Mouse (Mus musculus) CD4-positive, CD25-positive, alpha-beta regulatory T cell, adult 2 months (primary cell): ENCODE measurements around the gene Pik3r5.

ENCODE experiments used
- DNase-seq: peaks from one replicate; pipeline ENCODE4 v3.0.0-alpha.2; 2012; ENCODE audit warnings: low read depth, low spot score

The Pik3r5 gene

DNA sequence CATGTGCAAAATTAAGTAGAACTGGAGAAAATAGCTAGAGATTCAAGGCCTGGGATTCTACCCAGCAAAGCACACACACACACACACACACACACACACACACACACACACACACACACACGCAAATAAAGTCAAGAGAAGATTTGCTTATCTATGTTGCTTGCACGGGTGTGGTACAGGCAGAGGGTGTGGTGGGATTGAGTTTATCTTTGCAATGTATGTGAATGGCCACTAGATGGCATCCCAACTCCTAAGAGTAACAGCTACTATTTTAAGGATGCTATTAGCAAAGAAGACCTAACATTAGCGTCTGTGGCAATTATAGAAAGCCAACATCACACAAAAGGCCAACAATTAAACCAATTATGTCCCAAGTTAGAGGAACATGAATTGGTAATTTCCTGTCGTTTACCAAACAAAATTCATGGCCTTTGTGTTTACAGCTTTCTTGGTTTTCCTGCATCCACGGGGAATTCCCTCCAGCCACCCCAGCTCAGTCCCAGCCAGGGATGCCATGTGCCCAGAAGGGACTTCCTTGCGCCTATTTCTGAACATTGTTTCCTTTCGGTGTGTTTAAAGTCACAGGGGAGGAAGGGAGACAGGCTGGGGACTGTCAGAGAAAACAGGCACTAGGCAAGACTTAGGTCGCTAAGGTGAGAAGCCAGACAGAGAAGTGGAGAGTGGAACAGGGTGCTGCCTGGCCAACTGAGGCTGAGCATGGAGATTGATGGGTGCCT lies 53.5 kb downstream of the Pik3r5 start:
- DNase-seq, result peak; percentile 78

DNA sequence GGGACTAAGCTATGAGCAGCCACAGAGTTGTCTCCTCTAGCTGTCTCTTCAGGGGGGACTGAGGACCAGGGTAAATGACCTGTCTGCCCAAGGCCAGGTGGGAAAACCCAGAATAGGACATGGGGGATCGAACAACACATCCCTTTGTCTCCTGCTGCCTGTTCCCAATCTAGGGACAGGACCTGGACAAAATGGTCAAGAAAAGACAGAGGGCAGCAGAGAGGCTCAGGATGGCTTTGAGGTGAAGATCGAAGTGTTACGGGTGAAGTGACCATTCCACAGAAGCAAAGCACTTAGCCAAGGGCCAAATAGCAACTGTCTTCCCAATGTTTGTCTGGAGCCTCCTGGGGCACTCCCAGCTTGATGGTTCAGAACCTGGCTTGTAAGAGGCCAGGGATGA lies 54.2 kb downstream of the Pik3r5 start:
- no peak for DNase-seq

- no peak for DNase-seq
Measured at GRCm38 (mm10) chr11:68487720-68488119, 55.8 kb downstream of the Pik3r5 start.

DNA sequence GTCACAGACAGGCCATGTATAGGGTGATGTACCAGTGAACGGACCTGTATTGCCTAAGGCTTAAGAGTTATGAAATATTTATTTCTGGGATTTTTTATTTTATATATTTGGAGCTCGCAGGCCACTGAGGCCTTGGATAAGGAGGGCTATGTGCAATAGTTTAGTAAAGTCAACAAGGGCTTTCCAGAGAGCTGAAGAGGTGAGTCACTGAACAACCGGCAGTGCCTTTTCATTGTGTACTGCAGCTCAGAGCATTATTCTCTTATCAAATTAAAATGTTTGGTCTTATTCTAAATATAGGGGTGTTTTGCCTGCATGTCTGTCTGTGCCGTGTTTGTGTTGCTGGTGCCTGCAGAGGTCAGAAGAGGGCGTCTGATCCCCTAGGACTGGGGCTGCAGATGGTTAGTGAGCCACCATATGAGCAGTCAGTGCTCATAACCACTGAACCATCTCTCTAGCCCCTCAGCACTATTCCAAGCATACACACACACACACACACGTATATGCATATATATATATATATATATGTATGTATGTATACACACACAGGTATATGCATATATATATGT lies 56.4 kb downstream of the Pik3r5 start:
- DNase-seq, result no peak

DNA sequence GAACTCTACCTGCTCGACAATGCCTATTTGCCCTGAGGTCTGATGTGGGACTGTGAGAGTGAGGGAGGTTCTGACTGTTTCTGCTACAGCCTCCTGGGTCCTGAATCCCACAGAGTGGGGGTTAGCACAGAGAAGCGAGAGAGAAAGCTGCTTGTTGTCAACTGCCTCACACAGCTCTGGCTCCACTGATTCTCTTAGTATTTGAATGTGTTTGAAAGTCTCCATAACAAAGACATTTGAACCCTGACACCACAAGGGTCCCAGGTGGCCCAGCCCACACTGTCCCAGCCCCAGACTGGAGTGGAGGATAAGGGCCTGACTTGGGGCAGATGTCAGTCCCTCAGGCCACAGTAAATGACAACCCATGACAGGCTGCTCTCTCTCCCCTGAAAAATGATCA lies 57.3 kb downstream of the Pik3r5 start:
- no peak for DNase-seq

GRCm38 (mm10) chr11:68492592-68492991 lies 60.7 kb downstream of the Pik3r5 start:
- DNase-seq, result no peak

DNA sequence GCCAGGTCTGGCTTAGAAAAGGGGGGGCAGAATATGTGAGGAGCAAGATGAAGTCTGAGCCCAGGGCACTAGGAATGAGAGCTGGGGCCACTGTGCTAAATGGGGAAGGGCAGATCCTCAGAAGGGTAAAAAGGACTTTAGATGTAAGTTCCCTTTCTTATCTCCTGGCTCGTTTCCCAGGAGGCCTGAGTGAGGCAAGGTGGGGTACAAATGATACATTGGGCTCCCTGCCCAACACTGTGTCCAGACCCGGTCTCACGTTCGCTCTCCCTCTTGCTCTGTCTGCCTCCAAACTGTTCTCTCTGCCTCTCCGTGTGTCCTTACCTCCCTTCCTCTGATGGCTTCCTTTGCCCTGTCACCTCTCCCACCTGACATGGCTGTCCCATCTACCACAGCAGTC lies 61.8 kb downstream of the Pik3r5 start:
- DNase-seq, result no peak

DNA sequence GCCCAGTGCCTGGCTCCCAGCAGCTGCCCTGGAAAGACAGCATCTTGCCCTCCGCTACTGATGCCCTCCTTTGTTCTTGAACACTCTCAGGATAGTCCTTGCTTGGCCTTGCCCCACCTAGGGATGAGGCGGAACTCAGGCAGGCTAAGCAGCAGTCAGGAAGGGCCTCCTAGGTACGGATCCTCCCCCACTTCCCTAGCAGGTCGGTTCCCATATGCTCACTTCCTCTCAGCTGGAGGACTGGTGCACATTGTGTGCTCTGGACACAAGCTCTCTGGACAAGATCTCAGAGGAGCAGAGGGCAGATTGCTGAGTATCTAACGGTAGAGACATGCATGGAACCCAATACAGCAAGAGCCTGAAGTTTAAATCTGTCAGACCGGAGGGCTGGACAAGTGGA lies 65.2 kb downstream of the Pik3r5 start:
- DNase-seq, result no peak

DNA sequence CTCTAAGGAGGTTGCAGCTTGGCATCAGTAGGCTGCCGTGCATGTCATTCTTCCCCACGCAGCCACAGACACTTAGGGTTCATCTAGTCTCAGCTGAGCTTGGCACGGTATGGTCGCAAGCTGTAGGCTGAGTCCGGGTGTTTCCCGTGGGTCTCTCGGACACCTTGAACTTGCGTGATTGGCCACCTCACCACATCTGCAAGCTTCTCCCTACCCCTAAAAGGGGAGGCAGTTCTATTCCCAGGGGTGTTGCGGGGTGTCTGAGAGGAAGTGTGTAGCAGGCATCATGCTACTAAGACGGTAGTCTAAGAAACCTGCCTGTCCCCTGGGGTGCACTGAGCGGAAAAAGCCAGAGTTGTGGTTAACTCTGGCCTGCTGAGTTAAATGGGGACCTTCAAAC lies 66.6 kb downstream of the Pik3r5 start:
- DNase-seq, result peak; percentile 37

- peak; percentile 38 for DNase-seq
Measured at GRCm38 (mm10) chr11:68498999-68499699, 67.2 kb downstream of the Pik3r5 start.

- DNase-seq, result no peak
Measured at GRCm38 (mm10) chr11:68500949-68501350, 69.0 kb downstream of the Pik3r5 start.

- DNase-seq, result no peak
Measured at GRCm38 (mm10) chr11:68502408-68502807, 70.5 kb downstream of the Pik3r5 start.

- no peak for DNase-seq
Measured at GRCm38 (mm10) chr11:68502902-68503629, 71.1 kb downstream of the Pik3r5 start, which contains the start of gene Pik3r6. TSS of gene Pik3r6 (plus strand) at chr11:68503019.

GRCm38 (mm10) chr11:68504913-68505312 lies 73.0 kb downstream of the Pik3r5 start:
- DNase-seq, result no peak

DNA sequence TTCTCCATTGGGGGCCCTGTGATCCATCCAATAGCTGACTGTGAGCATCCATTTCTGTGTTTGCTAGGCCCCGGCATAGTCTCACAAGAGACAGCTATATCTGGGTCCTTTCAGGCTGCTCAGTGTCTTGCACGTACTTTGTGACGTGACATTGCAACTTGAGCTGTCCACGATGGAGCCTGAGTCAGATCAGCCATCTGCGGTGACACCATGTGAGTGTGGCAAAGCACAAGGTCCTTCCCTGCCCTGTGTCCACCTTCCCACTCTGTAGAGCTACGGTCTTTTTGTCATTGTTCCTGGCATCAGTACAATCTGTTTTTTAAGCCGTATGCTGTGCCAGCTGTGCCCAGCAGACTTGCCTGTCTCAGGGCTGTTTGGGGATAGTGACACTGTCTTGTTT lies 75.3 kb downstream of the Pik3r5 start:
- no peak for DNase-seq

GRCm38 (mm10) chr11:68508619-68509018 lies 76.7 kb downstream of the Pik3r5 start:
- DNase-seq, result no peak

DNA sequence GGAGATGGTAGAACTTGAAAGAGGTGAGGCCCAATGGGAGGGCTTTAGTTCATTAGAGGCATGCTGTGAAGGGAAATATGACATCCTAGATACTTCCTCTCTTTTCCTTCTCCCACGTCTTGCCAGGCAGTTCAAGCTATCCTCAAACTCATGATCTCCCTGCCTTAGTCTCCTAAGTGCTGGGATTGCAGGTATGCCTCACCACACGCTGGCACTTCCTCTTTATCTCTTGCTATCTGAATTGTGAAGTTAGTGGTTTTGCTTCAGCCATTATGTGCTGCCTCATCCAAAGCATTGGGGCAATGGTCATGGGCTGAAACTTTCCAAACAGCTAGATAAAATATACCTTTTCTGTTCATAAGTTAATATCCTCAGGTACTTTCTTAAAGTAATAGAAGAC lies 77.3 kb downstream of the Pik3r5 start:
- DNase-seq, result no peak

- no peak for DNase-seq
Measured at GRCm38 (mm10) chr11:68513969-68514368, 82.0 kb downstream of the Pik3r5 start.

DNA sequence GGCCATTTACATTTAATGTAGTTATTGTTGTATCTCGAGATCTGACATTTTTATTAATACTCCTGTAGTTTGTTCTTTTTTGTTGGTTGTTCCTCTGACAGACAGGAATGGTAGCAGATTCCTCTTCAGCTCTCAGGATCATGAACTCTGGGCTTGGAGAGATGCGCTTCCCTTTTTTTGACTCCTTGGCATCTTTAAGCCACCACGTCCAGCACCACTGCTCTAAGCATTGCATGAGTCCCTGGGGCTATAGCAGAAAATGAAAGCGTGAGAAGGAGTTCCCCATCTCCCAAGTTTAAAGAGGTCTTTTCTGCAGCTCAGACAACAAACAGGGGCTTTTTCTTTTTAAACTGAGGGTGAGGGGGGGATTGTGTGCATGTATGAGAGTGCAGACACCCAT lies 87.4 kb downstream of the Pik3r5 start:
- DNase-seq, result no peak

DNA sequence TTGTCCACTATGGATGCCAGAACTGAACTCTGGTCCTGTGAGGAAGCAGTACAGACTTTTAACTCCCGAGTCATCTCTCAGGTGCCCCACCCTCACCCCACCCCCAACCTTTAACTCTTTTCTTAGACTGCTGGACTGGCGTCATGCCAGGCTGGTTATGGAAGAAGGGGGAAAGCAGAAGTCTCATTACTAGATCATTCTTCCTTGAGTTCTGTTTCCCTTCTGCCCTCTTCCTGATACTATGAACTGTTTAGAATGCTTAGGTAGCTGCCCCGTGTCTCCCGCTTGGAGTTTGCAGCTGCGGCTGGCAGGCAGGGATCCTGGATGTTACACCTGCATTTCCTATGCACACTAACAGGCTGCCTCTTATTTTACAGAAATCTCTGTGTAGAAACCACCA lies 87.9 kb downstream of the Pik3r5 start:
- no peak for DNase-seq

DNA sequence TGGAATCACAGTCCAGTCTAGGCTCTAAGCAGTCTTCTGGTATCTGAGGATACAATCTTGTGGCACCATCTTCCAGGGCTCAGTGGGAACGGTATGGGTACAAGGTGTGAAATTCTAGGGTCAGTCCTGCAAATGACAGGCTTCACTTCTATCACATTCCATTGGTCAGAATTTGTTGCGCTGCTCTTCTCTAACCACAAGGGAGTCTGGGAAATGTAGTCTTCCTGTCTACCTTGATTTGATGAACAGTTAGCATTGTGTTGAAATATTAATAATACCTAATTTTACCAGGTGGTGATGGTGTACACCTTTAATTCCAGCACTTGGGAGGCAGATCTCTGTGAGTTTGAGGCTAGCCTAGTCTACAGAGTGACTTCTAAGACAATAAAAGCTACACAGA lies 88.5 kb downstream of the Pik3r5 start:
- no peak for DNase-seq

DNA sequence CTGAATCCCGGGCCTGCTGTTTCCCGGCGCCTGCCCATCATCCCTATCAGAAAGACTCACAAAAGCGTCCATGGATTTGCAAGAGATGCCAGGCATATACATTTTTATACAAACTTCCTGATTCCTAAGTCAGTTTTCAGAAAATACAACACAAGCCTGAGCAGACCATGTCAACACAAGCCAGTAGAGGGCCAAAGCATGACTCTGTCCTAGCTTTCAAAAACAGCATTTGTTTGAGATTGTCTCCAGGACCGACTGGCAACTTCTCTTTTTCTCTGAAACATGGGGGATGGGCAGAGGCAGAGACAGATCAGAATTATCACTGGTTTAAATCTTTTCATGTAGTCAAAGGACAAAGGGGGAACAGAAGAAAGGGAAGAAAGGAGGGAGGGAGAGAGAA lies 89.4 kb downstream of the Pik3r5 start:
- DNase-seq, result no peak
